Mouse (Mus musculus): ENCODE results near the gene Ankrd13d.

DNA sequence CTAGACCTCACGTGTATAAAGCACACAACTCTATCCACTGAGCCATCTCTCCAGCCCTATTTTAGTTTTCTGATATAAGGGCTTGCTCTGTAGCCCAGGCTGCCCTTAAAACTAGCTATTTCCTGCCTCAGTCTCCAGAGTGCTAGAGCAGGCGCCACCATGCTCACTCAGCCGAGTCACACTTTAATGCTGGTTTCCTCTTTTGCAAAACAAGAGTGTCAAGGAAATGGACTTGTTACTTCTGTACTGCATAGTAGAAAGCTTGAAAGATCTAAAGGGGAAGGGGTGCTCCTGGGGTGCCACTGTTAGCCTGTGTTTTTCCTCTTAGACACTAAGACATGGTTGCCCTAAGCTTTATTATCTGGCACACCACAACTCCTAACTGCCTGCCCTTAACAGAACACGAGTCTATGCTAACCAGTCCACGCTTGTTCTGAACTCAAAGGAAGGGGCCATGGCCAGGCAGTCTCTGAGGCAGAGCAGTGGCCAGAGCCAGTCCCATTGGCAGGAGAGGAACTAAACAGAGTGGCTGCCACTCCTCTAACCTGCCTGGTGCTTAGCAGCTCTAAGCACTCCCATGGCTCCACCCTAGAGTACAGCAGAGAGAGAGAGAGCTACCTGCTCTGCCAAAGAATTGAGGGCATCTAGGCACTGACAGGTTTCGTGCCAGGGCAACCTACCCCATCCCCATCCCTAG is 16.8 kb upstream of the Ankrd13d start:
- TF ChIP-seq CTCF (IDR thresholded peaks at IDR 0.05; ENCODE audit: low read depth) (no peak), EP300 (IDR thresholded peaks at IDR 0.05; ENCODE audit: low read depth) (no peak)

Measured in heart, postnatal 0 days (tissue).